Mouse (Mus musculus) kidney, adult 2 months (tissue): Measurements from ENCODE around the gene Hist1h2ad. TPM values are rescaled to one million over a fixed set of nuclear protein-coding genes. Genes with fewer than 3 reads are reported as not detected.
"Not testable (repeated sequence)": the region's sequence is repeated elsewhere in the genome, so short reads cannot be mapped to it uniquely, and the experiment has no call there.

Experiments
- DNase-seq: peaks from one replicate; pipeline ENCODE4 v3.0.0; 2021
- H3K27ac ChIP-seq: fragments of 200-500 bp; 2 replicates; pipeline ENCODE4 v1.5.1; 2012; ENCODE audit warnings: low read depth, low read length, control low read depth, inconsistent platforms; ENCODE audit not compliant: insufficient read depth
- H3K27me3 ChIP-seq: fragments of 200-500 bp; replicated peaks from 2 replicates; pipeline ENCODE4 v1.6.1; 2012; ENCODE audit warnings: mild to moderate bottlenecking, moderate library complexity, low read length, inconsistent platforms; ENCODE audit not compliant: control insufficient read depth, insufficient read depth
- H3K36me3 ChIP-seq: fragments of 200-500 bp; 2 replicates; pipeline ENCODE4 v1.6.1; 2012; ENCODE audit warnings: mild to moderate bottlenecking, moderate library complexity, low read length, inconsistent platforms; ENCODE audit not compliant: control insufficient read depth, insufficient read depth
- H3K4me1 ChIP-seq: fragments of 200-500 bp; 2 replicates; pipeline ENCODE4 v1.6.1; 2011; ENCODE audit warnings: low read length; ENCODE audit not compliant: control insufficient read depth, insufficient read depth
- H3K4me3 ChIP-seq: fragments of 200-500 bp; 2 replicates; pipeline ENCODE4 v1.5.1; 2011; ENCODE audit warnings: mild to moderate bottlenecking, low read depth, low read length, control low read depth; ENCODE audit not compliant: insufficient read depth
- CTCF ChIP-seq: fragments of 200-500 bp; conservative IDR thresholded peaks from 2 replicates; pipeline ENCODE4 v1.5.1; 2011; ENCODE audit warnings: low read depth, mild to moderate bottlenecking, control low read depth, low read length, moderate library complexity, mixed read lengths; ENCODE audit not compliant: insufficient read depth, insufficient read length
- POLR2A ChIP-seq: fragments of 200-500 bp; IDR thresholded peaks from one replicate; pipeline ENCODE4 v1.6.1; 2011; ENCODE audit warnings: low read depth, low read length, control low read depth
- WGBS: fragments of 180-500 bp; shearing (Covaris S2); methylation state at CpG from one replicate; pipeline ENCODE4 v1.1.7; 2018; 5-methylcytosine and 5-hydroxymethylcytosine counted together
- polyA plus RNA-seq: library from polyadenylated mRNA; depleted of rRNA; stranded (reverse); fragments of >200 nt; gene quantifications from 2 replicates; pipeline ENCODE4 v1.2.3, GENCODE M21; 2012

Hist1h2ad gene
- polyA plus RNA-seq, 1 experiment, result not detected

DNA sequence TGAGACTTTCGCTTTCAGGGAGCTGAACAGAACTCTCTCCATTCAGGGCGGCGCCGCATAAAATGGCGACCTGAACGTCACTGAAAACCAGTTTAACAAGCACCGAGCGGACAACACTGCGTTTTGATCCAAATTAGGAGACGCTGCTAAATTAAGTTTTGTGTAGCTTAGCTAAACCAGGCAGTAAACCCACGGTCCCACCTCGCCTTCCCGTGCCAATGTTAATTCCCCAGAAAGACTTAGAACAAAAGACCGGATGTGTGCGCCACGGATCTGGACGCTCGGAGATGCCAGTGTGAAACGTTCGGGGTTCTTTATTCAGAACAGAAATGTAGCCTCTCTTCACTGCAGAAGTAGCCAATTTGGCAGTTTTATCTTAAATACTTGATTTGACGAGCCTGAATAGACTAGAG lies 10.9 kb downstream of the Hist1h2ad start:
- under 1% methylated on average over 21 of the region's 21 CpGs for WGBS
- peak overlapping the region; percentile 65 for H3K27ac ChIP-seq
- H3K36me3 ChIP-seq, result no peaks in the 10 kb centered on the region
- H3K4me1 ChIP-seq, result peaks cover 13% of the 10 kb centered on the region; the same call in 1 of the 2 replicates
- no peaks in the 10 kb centered on the region for H3K27me3 ChIP-seq
- H3K4me3 ChIP-seq, result peak overlapping the region; percentile 69
- peak; percentile 79 for DNase-seq
- TF ChIP-seq POLR2A (no peak), CTCF (no peak)

DNA sequence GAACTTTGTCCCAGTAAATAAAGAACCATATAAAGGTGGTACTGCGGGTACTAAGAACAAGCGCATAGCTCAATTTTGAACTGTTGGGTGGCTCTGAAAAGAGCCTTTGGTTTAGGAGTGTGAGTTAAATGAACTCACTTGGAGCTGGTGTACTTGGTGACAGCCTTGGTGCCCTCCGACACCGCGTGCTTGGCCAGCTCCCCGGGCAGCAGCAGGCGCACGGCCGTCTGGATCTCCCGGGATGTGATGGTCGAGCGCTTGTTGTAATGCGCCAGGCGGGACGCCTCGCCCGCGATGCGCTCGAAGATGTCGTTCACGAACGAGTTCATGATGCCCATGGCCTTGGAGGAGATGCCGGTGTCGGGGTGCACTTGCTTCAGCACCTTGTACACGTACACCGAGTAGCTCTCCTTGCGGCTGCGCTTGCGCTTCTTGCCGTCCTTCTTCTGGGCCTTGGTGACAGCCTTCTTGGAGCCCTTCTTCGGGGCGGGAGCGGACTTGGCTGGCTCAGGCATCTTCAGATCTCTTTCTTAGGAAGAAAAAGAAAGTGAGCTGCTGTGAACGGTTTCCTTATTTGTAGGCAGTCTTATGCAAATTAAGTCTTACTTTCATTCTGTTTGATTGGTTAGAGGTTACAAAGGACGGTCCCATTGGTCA lies 11.4 kb downstream of the Hist1h2ad start:
- H3K36me3 ChIP-seq, H3K27me3 ChIP-seq: not testable (repeated sequence)
- under 1% methylated on average over 22 of the region's 36 CpGs for WGBS
- TF ChIP-seq POLR2A, result peak; percentile 59
- H3K4me1 ChIP-seq, result peaks cover 13% of the 10 kb centered on the region; the same call in 1 of the 2 replicates
- DNase-seq, result peak; percentile 90
- peak overlapping the region; percentile 65 for H3K27ac ChIP-seq
- peak overlapping the region; percentile 78 for H3K4me3 ChIP-seq

DNA sequence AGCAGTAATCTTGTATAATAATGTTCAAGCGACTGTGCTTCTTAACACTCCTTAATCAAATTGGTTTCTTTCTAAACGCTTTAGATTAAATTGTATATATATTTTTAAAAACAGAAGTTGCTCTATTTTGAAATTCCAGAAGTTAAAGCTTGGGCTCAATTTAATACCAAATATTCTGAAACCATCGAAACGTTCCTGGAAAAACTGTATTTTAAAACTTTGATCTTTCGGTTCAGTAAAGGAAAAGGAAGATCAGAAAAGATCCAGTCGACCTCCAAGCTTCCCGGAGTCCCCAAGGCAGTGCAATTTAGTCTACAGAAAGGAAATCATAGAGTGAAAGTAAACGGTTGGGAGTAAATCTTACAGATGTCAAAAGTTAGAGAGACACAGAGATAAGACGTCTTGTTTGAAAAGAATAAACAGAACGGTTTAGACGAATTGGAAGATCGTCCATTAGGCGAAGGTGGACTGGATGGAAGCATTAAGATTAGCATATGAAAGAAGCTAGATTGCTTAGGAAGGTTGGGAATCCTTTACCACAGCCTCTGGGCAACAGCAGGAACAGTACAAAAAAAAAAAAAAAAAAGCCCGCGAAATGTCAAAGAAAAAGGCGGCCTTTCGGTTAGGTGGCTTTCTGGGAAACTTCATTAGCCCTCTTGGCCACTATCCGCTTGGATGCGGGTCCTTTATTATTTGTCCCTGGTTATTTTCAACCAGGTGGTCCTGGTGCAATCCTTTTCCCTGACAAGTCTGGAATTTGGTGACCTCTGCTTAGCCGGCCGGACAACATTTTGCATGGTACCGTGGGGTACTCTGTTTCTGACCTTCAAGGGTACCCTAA lies 12.1 kb downstream of the Hist1h2ad start:
- TF ChIP-seq POLR2A (no peak), CTCF (no peak)
- Histone ChIP-seq H3K27ac (peak overlapping the region; percentile 55), H3K4me3 (peak overlapping the region; percentile 45), H3K27me3 (no peaks in the 10 kb centered on the region), H3K4me1 (peaks cover 13% of the 10 kb centered on the region; the same call in 1 of the 2 replicates), H3K36me3 (no peaks in the 10 kb centered on the region)
- WGBS, result 2% methylated on average over 22 of the region's 22 CpGs
- DNase-seq, result no peak

DNA sequence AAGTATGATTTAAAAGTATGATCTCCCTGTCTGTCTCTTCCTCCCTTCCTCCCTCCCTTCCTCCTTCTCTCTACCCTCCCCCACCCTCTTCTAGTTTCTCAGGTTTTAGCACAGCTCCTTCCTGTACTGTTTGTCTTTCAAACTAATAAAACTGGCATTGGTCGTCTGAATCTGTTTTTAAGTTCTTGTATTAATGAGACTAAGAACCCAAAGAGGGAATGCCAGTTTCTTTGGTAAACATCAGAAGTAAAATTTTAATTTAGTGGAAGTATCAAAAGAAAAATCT lies 12.7 kb downstream of the Hist1h2ad start:
- TF ChIP-seq CTCF (no peak), POLR2A (no peak)
- Histone ChIP-seq H3K4me1 (peaks cover 10% of the 10 kb centered on the region; the same call in 1 of the 2 replicates), H3K4me3 (0 out of 2 replicates have a peak overlapping the region, but pooled peaks have one; percentile 45), H3K27ac (no peak overlapping the region), H3K27me3 (no peaks in the 10 kb centered on the region), H3K36me3 (no peaks in the 10 kb centered on the region)
- no peak for DNase-seq
- 12% methylated on average over 1 of the region's 1 CpGs for WGBS

DNA sequence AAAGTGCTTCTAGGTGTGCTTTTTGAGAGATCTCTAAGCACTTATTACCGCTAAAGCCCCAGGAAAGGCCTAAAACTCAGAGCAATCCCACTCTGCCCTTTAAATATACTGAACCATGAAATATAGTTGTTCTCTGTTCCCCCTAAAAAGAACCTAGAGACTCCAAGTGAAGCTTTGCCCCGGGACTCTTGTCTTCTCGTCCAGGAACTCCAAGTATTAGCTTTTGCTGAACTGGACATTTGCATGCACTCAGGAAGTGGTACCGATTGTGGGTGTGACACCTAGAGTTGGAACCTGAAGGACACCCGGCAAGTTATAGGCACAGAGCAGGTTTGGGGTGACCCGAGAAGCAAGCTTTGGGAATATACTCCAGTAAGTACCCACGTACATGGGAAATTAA lies 17.0 kb downstream of the Hist1h2ad start:
- Histone ChIP-seq H3K4me3 (no peak overlapping the region), H3K4me1 (peaks cover 5% of the 10 kb centered on the region; the same call in 1 of the 2 replicates), H3K27me3 (no peaks in the 10 kb centered on the region), H3K27ac (no peak overlapping the region), H3K36me3 (no peaks in the 10 kb centered on the region)
- DNase-seq, result no peak
- WGBS, result 94% methylated on average over 7 of the region's 7 CpGs
- TF ChIP-seq CTCF (no peak), POLR2A (no peak)

DNA sequence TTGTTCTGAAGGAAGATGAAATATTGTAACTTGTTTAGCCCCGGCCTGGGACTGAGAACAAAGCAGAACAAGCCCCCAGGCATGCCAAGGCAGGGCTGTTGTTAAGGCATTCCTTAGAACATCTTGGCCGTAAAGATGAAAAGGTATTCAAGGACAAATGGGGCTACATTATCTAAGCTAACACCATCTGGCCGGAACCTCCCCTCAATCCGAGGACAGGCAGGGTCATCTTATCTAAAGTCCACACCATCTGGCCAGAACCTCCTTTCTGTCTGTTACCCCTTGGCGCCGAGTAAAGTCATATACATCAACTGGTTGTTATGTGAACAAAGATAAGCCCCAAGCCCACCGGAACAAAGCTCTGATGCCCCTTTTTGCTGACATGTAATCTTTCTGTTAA lies 17.7 kb downstream of the Hist1h2ad start:
- not testable (repeated sequence) for H3K27me3 ChIP-seq, H3K36me3 ChIP-seq, DNase-seq, H3K27ac ChIP-seq, H3K4me1 ChIP-seq, H3K4me3 ChIP-seq
- 87% methylated on average over 7 of the region's 7 CpGs for WGBS

DNA sequence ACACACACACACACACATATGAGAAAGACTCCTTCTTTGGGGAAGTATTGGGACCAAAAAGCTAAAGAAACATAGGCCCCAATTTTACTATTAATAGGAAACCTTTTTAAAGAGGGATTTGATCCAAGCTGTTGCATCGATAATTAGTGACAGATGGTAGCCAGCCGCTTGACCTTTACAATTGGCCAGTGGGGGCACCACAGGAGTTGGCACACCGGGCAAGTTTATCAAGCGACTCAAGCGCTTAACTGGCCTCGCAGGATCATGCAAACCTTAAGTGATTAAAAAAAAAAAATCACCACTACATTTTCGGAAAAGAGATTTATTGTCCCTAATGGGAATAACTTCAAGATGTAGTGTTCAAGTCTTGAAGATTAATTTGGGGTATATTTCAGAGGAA lies 18.4 kb downstream of the Hist1h2ad start:
- WGBS, result 43% methylated on average over 7 of the region's 7 CpGs
- H3K27me3 ChIP-seq, result no peaks in the 10 kb centered on the region
- no peak overlapping the region for H3K4me3 ChIP-seq
- peaks cover 2% of the 10 kb centered on the region; the same call in 1 of the 2 replicates for H3K4me1 ChIP-seq
- no peak overlapping the region for H3K27ac ChIP-seq
- H3K36me3 ChIP-seq, result no peaks in the 10 kb centered on the region
- DNase-seq, result peak; percentile 8
- no peak for TF ChIP-seq CTCF
- no peak for TF ChIP-seq POLR2A
